Mouse (Mus musculus) layer of hippocampus, adult 2 months (tissue): ENCODE results near the gene Hnrnpc. TPM values are rescaled to one million over a fixed set of nuclear protein-coding genes. Genes with fewer than 3 reads are reported as not detected.

Source experiments
- DNase-seq, 2 experiments: peaks; one replicate each; pipeline ENCODE4 v3.0.0; 2022; ENCODE audit warnings: low spot score in 2 of 2
- H3K27ac ChIP-seq: fragments of 200-600 bp; 2 replicates; pipeline ENCODE4 v1.8.1; 2022
- H3K4me3 ChIP-seq: fragments of 200-600 bp; 2 replicates; pipeline ENCODE4 v1.8.1; 2022; ENCODE audit warnings: mild to moderate bottlenecking
- CTCF ChIP-seq: fragments of 200-600 bp; conservative IDR thresholded peaks from 2 replicates; pipeline ENCODE4 v1.8.1; 2022; ENCODE audit warnings: antibody characterized with exemption, mild to moderate bottlenecking, moderate library complexity
- long read RNA-seq, 2 experiments: library from polyadenylated mRNA; stranded (forward); transcript quantifications; one replicate each; pipeline ENCODE4 v2.0.0; 2021; ENCODE audit warnings: borderline mapping rate in 2 of 2
- total RNA-seq, 2 experiments: library from RNA; stranded (reverse); gene quantifications; 2 replicates each; pipeline ENCODE4 v1.2.3; 2021

The Hnrnpc gene
- 100 to 1,000 TPM; 245 to 262 TPM for total RNA-seq
- long read RNA-seq, experiment 1, transcript Hnrnpc-206 (9 exons, 1,683 nt), result minor isoform, 7 of 85 reads
- long read RNA-seq, experiment 1, transcript Hnrnpc-211 (9 exons, 1,691 nt), result minor isoform, 9 of 85 reads
- long read RNA-seq, experiment 1, transcript Hnrnpc-201 (9 exons, 2,847 nt), result minor isoform, 9 of 85 reads
- long read RNA-seq, experiment 1, transcript Hnrnpc-205 (9 exons, 2,617 nt), result major isoform, 17 of 85 reads
- long read RNA-seq, experiment 1, partial matches to known transcripts, result 16 of 85 reads
- long read RNA-seq, experiment 1, other reads (novel, unspliced or antisense), result 22 of 85 reads
- long read RNA-seq, experiment 2, transcript Hnrnpc-211 (9 exons, 1,691 nt), result major isoform, 29 of 146 reads
- long read RNA-seq, experiment 2, transcript Hnrnpc-209 (9 exons, 2,498 nt), result minor isoform, 11 of 146 reads
- long read RNA-seq, experiment 2, transcript Hnrnpc-201 (9 exons, 2,847 nt), result minor isoform, 10 of 146 reads
- long read RNA-seq, experiment 2, transcript Hnrnpc-205 (9 exons, 2,617 nt), result minor isoform, 26 of 146 reads
- long read RNA-seq, experiment 2, partial matches to known transcripts, result 19 of 146 reads
- long read RNA-seq, experiment 2, other reads (novel, unspliced or antisense), result 34 of 146 reads

- peak; percentile 100 for DNase-seq
- TF ChIP-seq CTCF, result no peak
- Histone ChIP-seq H3K4me3 (peak within 1 kb of the TSS; percentile 95), H3K27ac (peak within 1 kb of the TSS; percentile 99)
Observed at GRCm38 (mm10) chr14:52103856-52104676, at the start of gene Hnrnpc. Gene Hnrnpc (minus strand): TSS chr14:52104028.

DNA sequence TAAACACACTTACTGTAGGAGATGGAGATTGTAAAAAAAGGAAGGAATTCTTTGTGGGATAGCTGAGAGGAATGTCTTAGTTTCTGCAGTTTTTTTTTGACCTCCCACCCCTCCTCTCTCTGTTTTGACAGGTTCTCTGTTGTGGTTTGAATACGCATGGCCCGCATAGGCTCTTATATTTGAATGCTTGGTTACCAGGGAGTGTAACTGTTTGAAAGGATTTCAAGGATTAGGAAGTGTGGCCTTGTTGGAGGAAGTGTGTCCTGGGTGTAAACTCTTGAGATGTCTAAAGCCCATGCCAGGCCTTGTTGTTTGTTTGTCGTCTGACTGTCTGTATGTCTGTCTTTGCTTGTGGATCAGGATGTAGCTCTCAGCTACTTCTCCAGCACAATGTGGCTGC, 48.8 kb upstream of the Hnrnpc start:
- TF ChIP-seq CTCF, result no peak
- DNase-seq, result no peak
- Histone ChIP-seq H3K27ac (no peak overlapping the region), H3K4me3 (no peak overlapping the region)

- no peak for TF ChIP-seq CTCF
- DNase-seq, result peak; percentile 14 to 44
- Histone ChIP-seq H3K4me3 (peak overlapping the region; percentile 21; the same call in 1 of the 2 replicates), H3K27ac (0 out of 2 replicates have a peak overlapping the region, but pooled peaks have one; percentile 32)
Observed at GRCm38 (mm10) chr14:52152179-52152578, 48.4 kb upstream of the Hnrnpc start.

DNA sequence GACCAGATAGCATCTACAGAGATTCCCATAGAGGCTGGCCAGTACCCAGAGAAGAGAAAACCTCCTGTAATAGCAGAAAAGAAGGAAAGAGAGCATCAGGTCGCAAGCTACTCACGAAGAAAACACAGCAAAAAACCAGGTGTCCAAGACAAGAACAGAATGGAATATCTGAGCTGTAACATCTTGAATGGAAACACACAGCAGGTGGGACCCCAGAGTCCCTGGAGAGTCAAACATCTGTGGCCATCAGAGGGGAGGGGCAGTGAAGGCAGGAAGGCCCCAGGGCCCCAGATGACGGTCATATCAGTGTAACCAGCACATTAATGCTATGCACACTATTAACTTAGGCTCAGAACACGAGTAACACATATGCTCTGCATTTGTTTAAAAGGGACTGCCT, 46.1 kb upstream of the Hnrnpc start:
- DNase-seq, result no peak
- H3K27ac ChIP-seq, result no peak overlapping the region
- no peak for TF ChIP-seq CTCF
- no peak overlapping the region for H3K4me3 ChIP-seq

- DNase-seq, result no peak
- Histone ChIP-seq H3K4me3 (no peak overlapping the region), H3K27ac (no peak overlapping the region)
- TF ChIP-seq CTCF, result peak; percentile 77
Observed at GRCm38 (mm10) chr14:52146540-52146939, 42.7 kb upstream of the Hnrnpc start.

GRCm38 (mm10) chr14:52144165-52144564, 40.3 kb upstream of the Hnrnpc start:
- H3K27ac ChIP-seq, result no peak overlapping the region
- H3K4me3 ChIP-seq, result no peak overlapping the region
- no peak for DNase-seq
- no peak for TF ChIP-seq CTCF

GRCm38 (mm10) chr14:52141445-52142127, 37.8 kb upstream of the Hnrnpc start:
- no peak for DNase-seq
- Histone ChIP-seq H3K4me3 (no peak overlapping the region), H3K27ac (no peak overlapping the region)
- TF ChIP-seq CTCF, result no peak

DNA sequence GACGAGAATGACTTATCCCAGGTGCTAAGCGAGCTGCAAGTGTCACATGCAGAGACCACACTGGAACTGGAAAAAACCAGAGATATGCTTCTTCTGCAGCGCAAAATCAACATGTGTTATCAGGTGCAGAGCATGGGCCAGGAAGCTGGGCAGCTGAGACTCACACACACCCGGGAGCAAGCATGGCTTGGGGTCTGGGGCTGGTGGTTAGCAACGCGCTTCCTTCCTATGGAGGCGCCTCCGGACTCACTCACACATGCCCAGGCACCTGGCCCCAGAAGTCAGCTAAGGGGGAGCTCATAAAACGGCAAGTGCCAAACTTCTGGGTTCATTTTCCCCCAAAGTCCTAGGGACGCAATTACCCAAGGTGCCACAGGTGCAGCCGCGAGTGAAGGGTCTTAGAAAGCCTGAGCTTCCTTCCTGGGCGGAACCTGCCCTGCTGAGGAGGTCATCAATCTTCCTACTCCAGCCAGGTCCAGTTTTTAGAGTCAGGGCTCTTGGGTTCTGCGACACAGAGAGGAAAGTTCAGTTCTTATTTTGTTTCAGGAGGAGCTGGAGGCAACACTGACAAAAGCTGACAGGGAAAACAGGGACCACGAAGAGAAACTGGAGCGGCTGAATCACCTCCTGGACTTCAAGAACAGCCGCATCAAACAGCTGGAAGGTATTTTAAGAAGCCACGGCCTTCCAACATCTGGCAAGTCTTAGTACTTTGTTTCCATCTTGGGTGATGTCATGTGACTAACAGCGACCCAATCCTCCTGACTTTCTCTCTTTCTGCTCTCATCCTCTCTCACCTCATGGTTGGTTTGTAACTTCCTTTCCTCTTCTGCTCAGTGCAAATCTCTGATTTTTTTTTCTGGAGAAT, 37.0 kb upstream of the Hnrnpc start:
- DNase-seq, result no peak
- H3K4me3 ChIP-seq, result no peak overlapping the region
- no peak for TF ChIP-seq CTCF

DNA sequence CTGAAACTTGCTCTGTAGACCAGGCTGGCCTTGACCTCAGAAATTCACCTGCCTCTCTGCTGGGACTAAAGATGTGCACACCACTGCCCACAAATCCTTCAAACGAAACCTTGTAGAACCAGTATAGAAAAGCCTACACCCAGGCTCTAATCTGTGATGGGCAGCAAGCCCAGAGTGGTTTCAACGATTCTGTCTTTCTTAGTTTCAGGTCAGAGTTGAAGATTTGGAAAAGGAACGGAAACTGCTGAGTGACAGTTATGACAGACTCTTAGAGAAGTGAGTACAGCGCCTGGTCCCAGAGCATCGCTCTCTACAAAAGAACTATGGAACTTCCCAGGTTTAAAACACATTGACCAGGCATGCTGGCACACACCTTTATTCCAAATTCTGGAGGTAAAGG, 29.8 kb upstream of the Hnrnpc start:
- TF ChIP-seq CTCF, result no peak
- H3K4me3 ChIP-seq, result no peak overlapping the region
- no peak overlapping the region for H3K27ac ChIP-seq
- DNase-seq, result no peak

More for the DNA sequence above, 37.0 kb upstream of the Hnrnpc start:
- H3K27ac ChIP-seq, result no peak overlapping the region

DNA sequence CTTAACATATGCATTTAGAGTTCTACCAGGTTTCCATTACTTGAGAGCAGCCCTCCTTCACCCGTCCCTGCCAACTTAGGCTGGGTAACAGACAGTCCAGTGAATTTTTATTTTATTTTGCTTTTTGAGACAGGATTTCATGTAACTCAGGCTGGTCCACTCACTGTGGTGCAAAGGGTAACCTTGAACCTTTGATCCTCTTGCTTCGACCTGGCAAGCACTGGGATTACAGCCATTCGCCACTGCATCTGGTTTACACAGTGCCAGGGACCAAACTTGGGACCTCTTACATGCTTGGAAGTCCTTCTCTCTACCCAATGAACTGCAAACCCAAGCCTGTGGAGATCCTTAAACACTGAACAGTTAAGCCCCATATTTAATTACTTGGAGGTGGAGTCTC, 20.8 kb upstream of the Hnrnpc start:
- no peak for DNase-seq
- Histone ChIP-seq H3K4me3 (no peak overlapping the region), H3K27ac (no peak overlapping the region)
- no peak for TF ChIP-seq CTCF

DNA sequence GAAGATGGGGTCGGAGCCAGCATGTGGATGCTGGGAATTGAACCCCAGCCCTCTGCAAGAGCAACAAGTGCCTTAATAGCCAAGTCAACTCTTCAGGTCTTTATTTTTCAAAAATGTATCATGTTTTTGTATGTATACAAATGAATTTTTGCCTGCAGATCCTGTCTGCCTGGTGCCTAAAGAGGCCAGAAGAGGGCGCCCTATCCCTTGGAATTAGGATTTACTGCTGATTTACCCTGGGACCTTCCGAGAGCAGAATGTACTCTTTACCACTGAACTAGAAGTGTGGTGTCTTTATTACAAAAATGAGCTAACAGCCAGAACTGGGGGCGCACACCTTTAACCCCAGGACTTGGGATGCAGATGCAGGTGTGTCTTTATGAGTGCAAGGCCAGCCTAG, 20.1 kb upstream of the Hnrnpc start:
- Histone ChIP-seq H3K4me3 (no peak overlapping the region), H3K27ac (no peak overlapping the region)
- peak; percentile 91 for TF ChIP-seq CTCF
- peak; percentile 47 to 80 for DNase-seq
